Mouse (Mus musculus) naive thymus-derived CD4-positive, alpha-beta T cell, adult 5 months (primary cell): ENCODE results near the gene Gm13089. TPM values are rescaled to one million over a fixed set of nuclear protein-coding genes. Genes with fewer than 3 reads are reported as not detected.

Experiments
- polyA plus RNA-seq: library from polyadenylated mRNA; unstranded; fragments of 100-300 nt; shearing (Covaris generic); gene quantifications from one replicate; pipeline ENCODE4 v1.2.1, GENCODE M21; 2017

The Gm13089 gene
- polyA plus RNA-seq = not detected

GRCm38 (mm10) chr4:143702611-143703010, at the start of gene Gm13089:
Gene Gm13089 (minus strand): TSS chr4:143702711.

DNA sequence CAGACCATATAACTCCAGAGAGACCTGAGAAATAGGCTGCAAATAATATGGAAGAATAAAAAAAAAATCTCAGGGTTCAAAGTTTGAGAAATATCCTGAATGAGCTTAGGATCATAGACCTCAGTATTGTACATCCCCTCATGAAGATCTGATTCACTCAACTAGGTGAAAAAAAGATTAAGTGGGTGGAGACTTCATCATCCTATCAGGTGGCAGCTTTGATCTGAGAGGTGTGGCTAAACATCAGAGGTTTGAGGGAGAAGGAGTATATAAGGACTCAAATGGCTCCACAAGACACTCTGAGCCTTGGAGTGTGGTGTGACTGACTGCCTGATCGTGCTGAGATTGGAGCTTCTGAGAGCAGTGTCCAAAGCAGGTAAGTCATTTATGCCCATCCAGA, 16.6 kb upstream of the Gm13089 start, which contains the start of gene Gm13078:
Gm13078 (plus strand) TSS at position 301 of the 400 bp plus-strand sequence.

DNA sequence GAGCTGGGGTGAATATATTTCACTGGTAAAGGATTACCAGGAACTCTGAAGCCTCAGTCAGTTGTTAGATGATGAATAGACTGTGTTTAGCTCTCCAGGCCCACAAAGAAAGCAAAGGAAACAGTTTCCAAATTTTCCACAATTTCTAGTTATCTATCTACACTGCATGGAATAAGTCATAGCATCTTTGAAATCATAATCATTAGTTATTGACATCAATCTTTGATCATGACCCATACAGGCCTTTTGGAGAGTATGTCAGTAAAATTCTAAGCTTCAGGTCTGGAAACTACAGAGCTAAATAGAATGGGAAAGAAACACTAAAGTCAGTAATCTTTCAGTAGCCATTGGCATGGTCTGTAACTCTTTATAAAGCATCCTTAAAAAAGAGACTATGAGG, 45.4 kb downstream of the Gm13089 start, which contains the start of gene Gm13088:
Gm13088 (minus strand) TSS at position 101 of the 400 bp plus-strand sequence.

Other genes with a start within 250 kb of the Gm13089 start
- not detected for gene Gm13043, start 191.4 kb downstream of the Gm13089 start, polyA plus RNA-seq
- gene Gm13040, start 166.8 kb downstream of the Gm13089 start, polyA plus RNA-seq = not detected
- gene BC080695, start 151.0 kb downstream of the Gm13089 start, polyA plus RNA-seq = 0.24 TPM
- gene Gm13057, start 151.0 kb downstream of the Gm13089 start, polyA plus RNA-seq = not detected
- gene Gm13083, start 87.7 kb downstream of the Gm13089 start, polyA plus RNA-seq = not detected
- gene Gm13088, start 45.5 kb downstream of the Gm13089 start, polyA plus RNA-seq = not detected
- not detected for gene Gm13078, start 16.7 kb upstream of the Gm13089 start, polyA plus RNA-seq
- not detected for gene Gm13023, start 86.6 kb upstream of the Gm13089 start, polyA plus RNA-seq
- not detected for gene Gm13084, start 113.4 kb upstream of the Gm13089 start, polyA plus RNA-seq
- gene Gm13103, start 143.8 kb upstream of the Gm13089 start, polyA plus RNA-seq = not detected
- gene Pramef6, start 197.7 kb upstream of the Gm13089 start, polyA plus RNA-seq = not detected
- gene Pramef25, start 248.3 kb upstream of the Gm13089 start, polyA plus RNA-seq = not detected